Mouse (Mus musculus): Measurements from ENCODE around the gene Ugt1a10. TPM values are rescaled to one million over a fixed set of nuclear protein-coding genes. Genes with fewer than 3 reads are reported as not detected.

The Ugt1a10 gene
- polyA plus RNA-seq, 1 experiment from 2014 or later, result 0.21 TPM

DNA sequence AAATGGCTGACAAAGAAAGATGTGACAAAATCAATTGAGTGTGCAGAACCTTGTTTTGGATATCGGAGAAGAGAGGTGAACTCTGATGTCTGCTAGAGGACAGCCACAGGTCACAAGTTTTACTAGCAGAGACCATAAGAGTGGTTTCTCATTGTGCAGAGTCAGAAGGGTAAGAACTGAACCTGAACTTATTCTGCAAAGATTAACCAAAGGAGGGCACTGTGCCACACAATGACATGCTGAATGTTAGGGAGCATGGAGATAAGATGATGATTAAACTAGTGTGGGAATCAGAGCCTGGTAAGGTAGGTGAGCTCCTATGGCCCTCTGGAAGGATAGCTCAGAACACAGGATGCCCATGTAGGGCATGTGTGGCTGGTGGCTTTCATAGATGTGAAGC lies 140.5 kb downstream of the Ugt1a10 start:
- no peak overlapping the region for H3K4me3 ChIP-seq (ENCODE audit: low read depth, low read length)
- no peak for DNase-seq
- no peak overlapping the region for H3K27ac ChIP-seq (ENCODE audit: low read depth)
- no peaks in the 10 kb centered on the region for H3K9me3 ChIP-seq (ENCODE audit: low read length)
- TF ChIP-seq EP300 (IDR thresholded peaks at IDR 0.05; ENCODE audit: low read depth), result no peak
- no peak for TF ChIP-seq CTCF (IDR thresholded peaks at IDR 0.05; ENCODE audit: low read depth)
- ATAC-seq, result no peak
- H3K4me2 ChIP-seq (ENCODE audit: low read depth, low read length), result no peak overlapping the region
- no peak overlapping the region for H3K9ac ChIP-seq (replicated peaks)
- WGBS (ENCODE audit: insufficient replicate concordance), result 83% methylated on average over 1 of the region's 1 CpGs
- no peaks in the 10 kb centered on the region for H3K36me3 ChIP-seq (replicated peaks; ENCODE audit: insufficient read depth, low read length)
- H3K4me1 ChIP-seq (ENCODE audit: insufficient read depth), result no peaks in the 10 kb centered on the region
- H3K27me3 ChIP-seq (ENCODE audit: insufficient read depth, low read length), result no peaks in the 10 kb centered on the region

DNA sequence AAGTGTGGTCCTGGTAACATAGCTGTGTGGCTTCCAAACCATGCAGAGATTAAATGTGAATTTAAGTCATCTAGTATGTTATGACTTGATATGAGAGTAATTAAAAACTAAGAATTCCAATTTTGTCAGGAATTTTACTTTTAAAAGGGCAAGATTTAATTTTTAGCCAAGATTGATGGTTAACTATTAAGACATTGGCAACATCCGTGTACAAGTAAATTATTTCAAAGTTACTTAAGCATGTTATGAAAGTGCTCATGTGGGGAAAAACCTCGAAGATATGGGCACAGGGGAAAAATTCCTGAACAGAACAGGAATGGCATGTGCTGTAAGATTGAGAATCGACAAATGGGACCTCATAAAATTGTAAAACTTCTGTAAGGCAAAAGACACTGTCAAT lies 142.3 kb downstream of the Ugt1a10 start:
- TF ChIP-seq CTCF (IDR thresholded peaks at IDR 0.05; ENCODE audit: low read depth) (no peak), EP300 (IDR thresholded peaks at IDR 0.05; ENCODE audit: low read depth) (no peak)
- Histone ChIP-seq H3K36me3 (replicated peaks; ENCODE audit: insufficient read depth, low read length) (no peaks in the 10 kb centered on the region), H3K4me1 (ENCODE audit: insufficient read depth) (no peaks in the 10 kb centered on the region), H3K9me3 (ENCODE audit: low read length) (no peaks in the 10 kb centered on the region), H3K4me2 (ENCODE audit: low read depth, low read length) (no peak overlapping the region), H3K4me3 (ENCODE audit: low read depth, low read length) (no peak overlapping the region), H3K9ac (replicated peaks) (no peak overlapping the region), H3K27ac (ENCODE audit: low read depth) (no peak overlapping the region), H3K27me3 (ENCODE audit: insufficient read depth, low read length) (no peaks in the 10 kb centered on the region)
- DNase-seq (no peak), ATAC-seq (no peak)
- WGBS (ENCODE audit: insufficient replicate concordance), result 68% methylated on average over 3 of the region's 3 CpGs

DNA sequence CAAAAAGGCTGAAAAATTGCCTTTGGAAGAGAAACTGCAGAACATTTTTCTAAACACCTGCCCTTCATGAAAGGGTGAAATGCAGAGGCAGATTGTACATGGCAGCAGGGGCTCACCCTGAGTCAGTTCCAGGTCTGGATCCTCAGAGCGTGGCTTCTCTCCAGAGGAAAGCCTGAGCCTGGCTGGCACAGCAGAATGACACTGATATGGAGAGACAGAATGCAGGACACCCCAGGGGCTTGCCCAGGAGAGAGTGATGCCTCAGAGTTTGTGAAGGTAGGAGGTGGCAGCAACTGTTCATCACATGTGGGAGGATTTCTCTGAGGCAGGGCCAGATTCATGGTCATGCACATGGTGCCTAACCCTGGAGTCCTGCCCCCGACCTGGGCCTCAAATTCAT lies 144.8 kb downstream of the Ugt1a10 start:
- no peak overlapping the region for H3K9ac ChIP-seq (replicated peaks)
- H3K27me3 ChIP-seq (ENCODE audit: insufficient read depth, low read length), result no peaks in the 10 kb centered on the region
- H3K4me2 ChIP-seq (ENCODE audit: low read depth, low read length), result no peak overlapping the region
- no peaks in the 10 kb centered on the region for H3K9me3 ChIP-seq (ENCODE audit: low read length)
- H3K4me1 ChIP-seq (ENCODE audit: insufficient read depth), result peaks cover 6% of the 10 kb centered on the region
- no peak for ATAC-seq
- no peaks in the 10 kb centered on the region for H3K36me3 ChIP-seq (replicated peaks; ENCODE audit: insufficient read depth, low read length)
- TF ChIP-seq EP300 (IDR thresholded peaks at IDR 0.05; ENCODE audit: low read depth) (no peak), CTCF (IDR thresholded peaks at IDR 0.05; ENCODE audit: low read depth) (no peak)
- H3K4me3 ChIP-seq (ENCODE audit: low read depth, low read length), result no peak overlapping the region
- WGBS (ENCODE audit: insufficient replicate concordance), result 71% methylated on average over 2 of the region's 2 CpGs
- no peak overlapping the region for H3K27ac ChIP-seq (ENCODE audit: low read depth)
- no peak for DNase-seq

DNA sequence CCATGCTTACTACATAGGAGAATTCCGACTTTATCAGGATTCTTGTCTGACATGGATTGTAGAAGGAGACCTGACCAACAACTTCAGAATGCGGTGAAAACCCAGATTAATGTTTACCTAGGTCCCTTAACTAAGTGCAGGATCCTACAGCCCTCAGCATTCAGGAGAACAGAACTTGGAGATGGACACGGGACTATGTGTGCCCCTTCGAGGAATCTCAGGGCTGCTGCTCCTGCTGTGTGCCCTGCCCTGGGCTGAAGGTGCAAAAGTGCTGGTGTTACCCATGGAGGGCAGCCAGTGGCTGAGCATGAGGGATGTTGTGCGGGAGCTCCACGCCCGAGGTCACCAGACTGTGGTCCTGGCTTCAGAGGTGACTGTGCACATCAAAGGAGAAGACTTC lies 145.3 kb downstream of the Ugt1a10 start, which contains the start of gene Ugt1a2:
TSS of gene Ugt1a2 (plus strand) at position 146 of the 400 bp plus-strand sequence.
- no peaks in the 10 kb centered on the region for H3K27me3 ChIP-seq (ENCODE audit: insufficient read depth, low read length)
- ATAC-seq (no peak), DNase-seq (no peak)
- H3K4me3 ChIP-seq (ENCODE audit: low read depth, low read length), result no peak within 1 kb of the TSS
- WGBS (ENCODE audit: insufficient replicate concordance), result 72% methylated on average over 7 of the region's 7 CpGs
- H3K4me2 ChIP-seq (ENCODE audit: low read depth, low read length), result no peak within 1 kb of the TSS
- H3K9me3 ChIP-seq (ENCODE audit: low read length), result no peaks in the 10 kb centered on the region
- no peaks in the 10 kb centered on the region for H3K36me3 ChIP-seq (replicated peaks; ENCODE audit: insufficient read depth, low read length)
- peaks cover 10% of the 10 kb centered on the region for H3K4me1 ChIP-seq (ENCODE audit: insufficient read depth)
- H3K27ac ChIP-seq (ENCODE audit: low read depth), result no peak within 1 kb of the TSS
- TF ChIP-seq EP300 (IDR thresholded peaks at IDR 0.05; ENCODE audit: low read depth) (no peak), CTCF (IDR thresholded peaks at IDR 0.05; ENCODE audit: low read depth) (no peak)
- no peak within 1 kb of the TSS for H3K9ac ChIP-seq (replicated peaks)

DNA sequence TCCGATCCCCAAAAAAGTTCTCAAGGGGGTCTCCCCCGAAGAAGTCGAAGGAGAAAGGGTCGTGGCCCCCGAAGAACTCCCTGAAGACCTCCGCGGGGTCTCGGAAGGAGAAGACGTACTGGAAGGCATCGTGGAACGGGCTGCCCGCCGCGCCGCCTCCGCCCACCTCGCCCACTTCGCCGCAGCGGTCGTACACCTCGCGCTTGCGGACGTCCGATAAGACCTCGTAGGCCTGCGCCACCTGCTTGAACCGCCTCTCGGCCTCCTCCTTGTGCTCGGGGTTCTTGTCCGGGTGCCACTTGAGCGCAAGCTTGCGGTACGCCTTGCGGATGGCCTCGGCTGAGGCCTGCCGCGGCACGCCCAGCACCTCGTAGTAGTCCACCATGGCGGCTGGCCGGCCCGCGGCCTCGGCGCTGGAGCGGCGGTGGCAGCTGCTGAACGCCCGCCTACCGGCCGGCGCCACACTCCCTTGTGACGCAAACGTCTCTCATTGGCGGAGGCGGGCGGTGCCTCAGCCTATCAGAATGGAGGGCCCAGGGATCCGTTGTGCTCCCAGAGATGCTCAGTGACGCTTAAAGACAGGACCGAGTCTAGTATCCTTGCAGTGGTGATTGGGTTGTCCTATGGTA lies 150.2 kb downstream of the Ugt1a10 start, which contains the start of gene Dnajb3:
TSS of gene Dnajb3 (minus strand) at position 489 of the 629 bp plus-strand sequence.
- TF ChIP-seq EP300 (IDR thresholded peaks at IDR 0.05; ENCODE audit: low read depth) (no peak), CTCF (IDR thresholded peaks at IDR 0.05; ENCODE audit: low read depth) (no peak)
- Histone ChIP-seq H3K36me3 (replicated peaks; ENCODE audit: insufficient read depth, low read length) (0 out of 2 replicates have a peak, but pooled peaks cover 2% of the 10 kb centered on the region), H3K4me1 (ENCODE audit: insufficient read depth) (peaks cover 31% of the 10 kb centered on the region), H3K27ac (ENCODE audit: low read depth) (peak within 1 kb of the TSS; percentile 84), H3K27me3 (ENCODE audit: insufficient read depth, low read length) (no peaks in the 10 kb centered on the region), H3K9ac (replicated peaks) (peak within 1 kb of the TSS; percentile 71), H3K9me3 (ENCODE audit: low read length) (no peaks in the 10 kb centered on the region), H3K4me2 (ENCODE audit: low read depth, low read length) (peak within 1 kb of the TSS; percentile 67), H3K4me3 (ENCODE audit: low read depth, low read length) (peak within 1 kb of the TSS; percentile 49)
- WGBS (ENCODE audit: insufficient replicate concordance), result 11% methylated on average over 60 of the region's 62 CpGs
- DNase-seq, result peak; percentile 82
- ATAC-seq, result peak; percentile 81

DNA sequence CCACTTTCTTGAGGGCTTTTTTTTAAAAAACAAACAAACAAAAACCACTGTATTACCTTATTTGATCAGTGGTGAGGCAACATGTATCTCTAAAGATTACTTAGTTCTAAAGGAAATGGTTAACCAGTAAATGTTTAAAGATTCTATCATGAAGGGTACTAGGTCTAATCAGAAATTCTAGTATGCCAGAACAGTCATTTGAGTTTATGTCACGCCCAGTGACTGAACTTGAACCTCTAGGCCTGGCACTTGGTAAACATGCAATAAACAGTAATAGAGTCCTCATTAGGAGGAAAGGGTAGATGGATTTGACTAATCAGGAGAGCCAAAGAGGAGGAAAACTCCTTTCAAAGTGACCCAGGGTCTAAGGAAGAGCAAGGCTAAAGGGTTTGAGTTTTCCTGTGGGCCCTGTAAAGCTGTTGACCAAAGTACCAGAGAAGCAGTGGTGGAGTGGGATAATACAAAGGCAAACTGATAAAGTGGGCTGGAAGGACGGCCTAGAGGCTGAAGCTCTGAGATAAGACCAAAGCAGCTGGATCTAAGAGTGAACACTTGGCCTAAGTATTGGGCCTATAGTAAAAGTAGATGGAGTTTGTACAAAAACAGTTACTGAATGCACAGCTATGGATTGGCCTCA lies 151.8 kb downstream of the Ugt1a10 start:
- DNase-seq, result no peak

More for the DNA sequence above, 151.8 kb downstream of the Ugt1a10 start:
- Histone ChIP-seq H3K9me3 (ENCODE audit: low read length) (peaks cover 3% of the 10 kb centered on the region), H3K27ac (ENCODE audit: low read depth) (peak overlapping the region; percentile 84), H3K4me1 (ENCODE audit: insufficient read depth) (peaks cover 31% of the 10 kb centered on the region), H3K9ac (replicated peaks) (no peak overlapping the region), H3K4me3 (ENCODE audit: low read depth, low read length) (no peak overlapping the region), H3K27me3 (ENCODE audit: insufficient read depth, low read length) (no peaks in the 10 kb centered on the region), H3K4me2 (ENCODE audit: low read depth, low read length) (peak overlapping the region; percentile 34), H3K36me3 (replicated peaks; ENCODE audit: insufficient read depth, low read length) (0 out of 2 replicates have a peak, but pooled peaks cover 2% of the 10 kb centered on the region)
- TF ChIP-seq CTCF (IDR thresholded peaks at IDR 0.05; ENCODE audit: low read depth) (no peak), EP300 (IDR thresholded peaks at IDR 0.05; ENCODE audit: low read depth) (peak; percentile 98)
- ATAC-seq, result peak; percentile 83
- 44% methylated on average over 2 of the region's 2 CpGs for WGBS (ENCODE audit: insufficient replicate concordance)
